Mouse (Mus musculus) adrenal gland, adult 18-20 months (tissue): ENCODE results near the gene Podn. TPM values are rescaled to one million over a fixed set of nuclear protein-coding genes. Genes with fewer than 3 reads are reported as not detected.

Source experiments
- DNase-seq, 2 experiments: peaks; one replicate each; pipeline ENCODE4 v3.0.0; 2021 to 2022; ENCODE audit warnings: low spot score in 2 of 2
- total RNA-seq, 2 experiments: library from RNA; stranded (reverse); gene quantifications; 1 replicate in 1 of 2; 2 replicates in 1 of 2; pipeline ENCODE4 v1.2.3; 2021

Podn gene
- total RNA-seq, 2 experiments from 2014 or later, result 7.1 to 15.1 TPM

- no peak for DNase-seq
Measured at GRCm38 (mm10) chr4:108051687-108052274, 44.5 kb downstream of the Podn start.

DNA sequence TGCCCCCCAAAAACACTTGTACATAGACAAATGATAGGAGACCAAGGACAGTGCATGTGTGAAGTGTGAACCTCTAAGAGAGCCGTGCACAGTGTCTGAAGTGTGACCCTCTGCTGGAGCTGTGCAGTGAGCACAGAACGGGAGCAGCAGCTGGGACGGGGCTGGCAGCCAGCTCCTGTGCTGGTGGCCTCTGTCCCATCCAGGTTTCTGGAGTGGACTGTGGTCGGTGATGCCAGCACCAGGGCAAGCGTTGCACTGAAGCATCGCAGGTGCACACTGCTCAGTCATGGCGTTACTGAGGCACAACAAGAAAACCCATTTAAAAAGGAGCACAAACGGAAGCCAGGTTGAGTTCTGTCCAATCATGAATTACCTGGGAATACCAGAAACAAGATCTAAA, 50.1 kb downstream of the Podn start:
- no peak for DNase-seq

GRCm38 (mm10) chr4:108045136-108046107, 50.8 kb downstream of the Podn start:
- no peak for DNase-seq

DNA sequence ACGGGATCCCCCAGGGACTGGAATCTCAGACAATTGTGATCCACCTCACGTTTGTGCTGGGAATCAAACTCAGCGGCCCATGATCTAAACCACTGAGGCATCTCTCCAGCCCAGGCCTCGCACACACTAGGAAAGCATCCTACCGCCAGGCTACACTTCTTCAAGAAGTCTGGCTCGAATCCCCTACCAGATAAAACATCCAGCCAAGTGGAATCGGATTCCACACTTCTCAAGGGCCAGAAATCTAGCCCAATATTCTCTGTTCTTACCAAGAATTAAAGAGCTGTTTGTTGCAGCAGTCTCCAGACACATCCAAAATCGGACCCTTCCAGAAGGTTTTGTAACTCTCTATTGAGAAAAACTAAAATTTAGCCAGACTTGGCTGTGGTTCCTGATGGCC, 59.2 kb downstream of the Podn start:
- no peak for DNase-seq

DNA sequence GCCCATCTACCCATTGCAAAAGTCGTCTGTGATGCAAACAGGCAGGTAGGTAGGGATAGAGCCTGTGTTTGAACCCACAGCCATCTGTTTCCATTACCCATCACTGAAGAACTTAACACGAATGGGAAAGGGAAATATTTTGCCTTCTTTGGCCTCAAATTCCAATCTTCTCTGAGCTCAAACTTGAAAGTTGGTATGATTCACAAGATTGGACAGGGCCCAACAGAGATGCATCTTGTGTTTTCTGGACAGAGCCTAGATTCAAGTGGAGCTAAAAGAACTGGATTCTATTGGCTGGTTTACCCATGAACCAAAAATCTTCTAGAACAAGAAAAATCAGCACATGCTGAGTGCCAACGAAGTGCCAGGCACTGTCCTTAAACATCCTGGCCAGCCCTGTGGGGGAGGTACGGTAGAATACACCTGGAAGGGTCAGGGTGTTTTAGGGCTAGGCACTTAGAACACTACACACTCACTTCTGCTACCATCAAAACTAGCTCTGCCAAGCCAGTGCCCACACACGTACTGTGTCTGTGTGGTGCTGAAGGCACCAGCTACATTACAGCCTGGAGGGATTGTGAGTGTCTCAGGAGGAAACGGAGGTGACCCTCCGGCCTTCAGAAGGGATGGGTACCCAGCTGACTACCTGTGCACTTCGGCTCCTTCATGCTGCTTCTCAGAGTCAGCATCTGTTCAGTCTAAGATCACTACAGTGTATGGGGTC, 63.0 kb downstream of the Podn start:
- no peak for DNase-seq

DNA sequence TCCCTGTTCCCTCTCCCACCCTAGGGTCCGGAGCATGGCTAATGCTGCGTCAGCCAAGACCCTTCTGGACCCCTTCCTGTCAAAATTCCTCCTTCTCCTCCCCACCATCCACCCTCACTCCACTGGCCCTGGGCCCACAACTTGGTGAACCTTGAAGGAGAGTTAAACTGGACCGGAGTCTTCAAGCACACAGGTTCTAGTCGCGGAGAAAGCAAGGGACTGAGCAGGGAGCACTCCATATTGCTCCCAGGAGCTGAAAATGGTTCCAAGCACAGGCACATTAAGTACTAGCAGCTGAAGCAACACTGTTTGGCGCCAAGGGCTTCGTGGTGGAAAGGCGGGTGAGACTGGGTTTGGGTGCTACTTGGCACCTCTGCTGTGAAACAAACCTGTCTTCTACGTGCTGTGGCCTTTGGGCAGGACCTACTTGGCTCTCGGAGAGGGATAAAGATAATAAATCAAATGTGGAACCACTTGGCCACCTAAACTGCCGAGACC, 63.8 kb downstream of the Podn start:
- no peak for DNase-seq

DNA sequence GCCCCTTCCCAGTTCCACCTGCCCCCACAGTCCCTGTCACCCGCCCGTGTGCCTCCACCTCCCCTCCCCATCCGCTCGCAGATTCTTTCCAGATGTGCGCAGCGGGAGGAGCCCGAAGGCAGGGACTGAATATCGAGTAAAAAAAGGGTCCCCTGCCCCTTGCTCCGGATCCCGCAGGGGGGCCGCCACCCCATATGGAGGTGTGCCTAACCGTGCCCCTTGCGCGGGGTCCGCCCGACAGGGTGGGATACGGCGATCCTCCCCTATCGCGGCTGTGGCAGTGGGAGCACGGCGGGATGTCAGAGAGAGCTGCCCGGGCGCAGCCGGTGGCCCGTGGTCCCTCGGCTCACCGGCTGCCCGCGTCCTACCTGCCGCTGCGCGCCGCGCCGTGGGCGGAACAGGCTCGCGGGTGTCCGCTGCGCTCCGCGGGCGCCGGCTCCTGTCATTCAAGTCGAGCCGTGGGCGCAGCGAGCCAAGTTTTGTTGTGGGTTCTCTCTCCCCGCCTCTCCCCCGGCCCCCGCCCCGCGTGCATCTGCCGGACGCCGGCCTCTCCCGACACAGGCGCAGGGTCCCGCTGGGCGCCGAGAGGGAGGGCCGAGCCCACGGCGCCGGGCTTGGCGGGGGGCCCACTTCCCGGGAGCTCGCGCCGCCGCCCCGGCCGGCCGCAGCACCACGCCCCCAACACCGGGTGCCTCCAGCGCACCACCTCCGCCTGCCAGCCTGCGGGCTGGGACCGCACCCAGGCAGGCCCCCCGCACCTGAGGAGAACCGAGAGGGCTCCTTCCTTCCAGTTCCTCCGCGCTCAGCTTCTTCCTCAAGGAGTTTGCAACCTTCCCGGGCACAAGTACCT, 64.5 kb downstream of the Podn start:
- DNase-seq, result peak; percentile 35 to 53

DNA sequence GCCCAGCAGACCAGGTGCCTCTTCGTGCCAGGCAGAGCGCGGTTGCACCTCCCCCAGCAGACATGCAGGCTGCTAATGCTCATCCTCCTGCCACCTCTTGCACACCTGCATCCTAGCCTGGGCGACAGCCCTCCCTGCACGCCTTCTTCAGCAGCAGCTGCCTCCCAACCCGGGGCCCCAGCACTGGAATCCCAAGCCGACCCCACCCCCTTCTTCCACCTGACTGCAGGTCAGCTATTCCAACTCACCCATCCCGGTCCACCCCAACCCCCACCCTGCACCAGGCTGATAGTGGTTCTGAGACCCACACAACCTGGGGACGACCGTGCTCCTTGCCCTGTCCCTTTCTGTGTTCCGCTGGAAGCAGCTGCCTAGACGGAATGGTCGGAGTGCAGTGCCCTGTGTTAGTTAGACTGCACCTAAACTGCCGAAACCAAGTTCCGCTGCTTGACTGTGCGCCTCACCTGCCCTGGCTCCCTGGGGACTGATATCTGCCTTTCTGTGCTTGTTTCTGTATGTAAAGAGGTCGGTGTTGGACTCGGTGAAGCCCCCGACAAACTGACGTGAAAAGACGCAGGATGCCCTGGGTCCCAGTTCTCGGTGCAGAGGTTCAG, 65.2 kb downstream of the Podn start:
- no peak for DNase-seq

GRCm38 (mm10) chr4:108026193-108026592, 70.1 kb downstream of the Podn start:
- no peak for DNase-seq

GRCm38 (mm10) chr4:108025269-108025668, 71.0 kb downstream of the Podn start:
- no peak for DNase-seq

DNA sequence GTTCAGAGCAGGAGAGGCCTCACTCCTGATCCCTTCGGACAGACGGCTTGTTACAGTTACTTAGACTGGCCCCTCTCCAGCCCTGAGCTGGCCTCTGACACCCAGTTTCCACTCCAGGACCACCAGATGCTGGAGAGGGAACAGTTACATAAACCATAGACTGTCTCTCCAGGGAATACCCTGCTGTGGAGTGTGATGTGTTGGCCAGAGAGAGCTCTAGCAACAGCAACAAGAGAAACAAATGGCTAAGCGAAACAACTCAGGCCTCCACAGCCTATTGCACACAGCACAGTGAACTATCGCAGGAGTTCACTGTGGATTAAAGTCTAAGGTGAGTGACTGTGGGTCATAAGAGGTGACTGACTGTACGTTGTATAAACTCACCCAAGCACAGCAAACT, 71.6 kb downstream of the Podn start:
- no peak for DNase-seq

DNA sequence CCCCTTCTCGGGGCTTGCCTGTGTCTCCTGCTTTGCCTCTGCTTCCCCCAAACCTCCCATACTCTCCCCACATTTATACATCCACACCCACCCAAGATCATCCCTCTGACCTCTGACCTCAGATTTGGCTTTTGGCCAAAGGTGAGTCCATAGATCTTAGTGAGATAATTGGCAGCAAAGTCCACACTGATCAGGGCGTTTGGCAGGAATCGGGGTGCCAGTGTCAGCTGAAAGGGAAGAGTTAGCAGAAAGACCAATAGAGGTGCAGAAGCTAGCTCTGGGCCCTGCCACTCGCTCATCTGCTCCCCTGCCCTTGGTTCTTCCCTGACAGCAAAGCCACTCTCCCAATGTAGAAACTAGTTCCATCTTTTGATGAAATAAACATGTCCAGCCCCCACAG, 73.1 kb downstream of the Podn start:
- no peak for DNase-seq

DNA sequence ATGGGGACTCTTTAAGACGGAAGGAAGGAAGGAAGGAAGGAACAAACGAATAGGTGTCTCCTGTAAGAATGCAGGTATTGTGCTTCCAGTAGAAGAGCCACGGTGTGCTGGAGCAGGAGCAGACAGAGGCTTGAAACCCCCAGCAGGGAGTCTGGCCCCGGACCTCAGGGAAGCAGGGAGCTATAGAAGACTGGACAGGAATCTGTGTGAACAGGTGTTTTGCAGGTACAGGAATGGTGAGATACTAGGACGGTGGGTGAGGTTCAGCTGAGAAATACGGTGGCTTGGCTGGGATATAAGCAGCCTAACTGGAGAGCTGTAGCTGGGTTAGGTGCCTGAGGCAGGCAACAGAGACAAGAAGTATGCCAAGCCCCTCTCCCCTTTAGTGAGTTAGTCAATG, 76.1 kb downstream of the Podn start:
- DNase-seq, result no peak

DNA sequence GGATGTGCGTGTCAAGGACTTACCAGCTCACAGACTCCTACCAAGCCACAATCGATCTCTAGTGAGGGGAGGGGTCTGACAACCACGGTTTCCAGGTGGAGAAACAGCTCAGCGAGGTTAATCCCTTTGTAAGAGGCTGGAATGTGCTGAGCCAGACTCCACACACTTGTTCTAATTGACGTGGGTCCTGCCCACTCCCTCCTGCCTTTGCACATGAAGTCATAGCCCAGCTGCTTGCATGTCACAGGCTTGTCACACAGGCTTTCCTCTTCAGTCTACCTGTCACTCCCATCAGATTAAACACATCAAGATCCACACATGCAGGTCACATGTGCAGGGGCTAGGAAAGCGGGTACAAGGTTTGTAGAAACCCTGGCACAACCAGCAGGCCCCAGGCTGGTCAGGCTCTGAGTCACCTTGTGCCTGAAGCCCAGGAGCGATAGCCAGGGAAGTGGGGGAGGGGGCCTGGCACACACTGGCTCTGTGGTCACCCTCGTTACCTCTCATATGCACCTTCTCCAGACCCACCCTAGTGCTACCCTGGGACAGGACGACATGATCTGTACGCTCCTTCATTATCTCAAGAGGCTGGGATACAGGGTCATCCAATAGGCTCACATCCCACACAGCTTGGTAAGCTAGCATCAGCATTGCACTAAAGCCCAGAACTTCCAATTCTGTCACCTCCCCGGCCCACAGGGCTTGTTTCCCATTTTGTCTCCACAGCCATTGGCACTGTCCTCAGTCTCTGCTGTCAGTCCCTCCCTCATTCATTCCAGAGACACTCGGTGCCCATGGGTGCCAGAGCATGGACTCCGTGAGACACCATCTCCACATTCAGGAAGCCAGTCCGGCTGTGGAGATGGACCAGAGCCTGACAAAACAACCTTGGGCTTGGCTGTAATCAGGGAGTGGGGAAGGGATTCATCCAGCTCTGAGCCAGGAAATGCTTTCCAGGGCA, 77.0 kb downstream of the Podn start:
- no peak for DNase-seq

GRCm38 (mm10) chr4:108018241-108018923, 77.9 kb downstream of the Podn start:
- no peak for DNase-seq

GRCm38 (mm10) chr4:108017839-108018238, 78.4 kb downstream of the Podn start:
- no peak for DNase-seq

DNA sequence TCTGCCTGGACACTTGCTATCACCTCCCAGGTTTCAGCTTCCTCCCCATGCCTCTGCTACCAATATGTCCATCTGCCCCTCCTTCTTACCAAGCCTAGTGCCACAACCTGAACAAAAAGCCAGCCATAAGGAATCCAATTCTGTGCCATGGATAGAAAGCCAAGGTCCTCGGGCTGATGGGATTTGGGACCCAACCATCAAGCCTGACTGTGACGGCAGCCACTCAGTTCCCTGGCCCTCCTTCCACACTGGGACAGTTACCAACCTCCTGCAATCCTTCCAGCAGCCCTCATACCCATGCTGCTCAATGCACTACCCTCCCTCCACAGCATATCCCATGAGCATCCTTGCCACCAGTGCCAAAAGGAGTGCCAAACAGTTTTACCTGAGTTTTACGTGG, 79.9 kb downstream of the Podn start:
- DNase-seq, result no peak

- peak; percentile 50 to 71 for DNase-seq
Measured at GRCm38 (mm10) chr4:108015067-108015765, 81.0 kb downstream of the Podn start.
